Mouse (Mus musculus) spleen, postnatal 4 days (tissue): ENCODE measurements at regions not wholly inside any gene's neighbourhood (a gene's known extent, or its start where the extent isn't known, plus 50 kb on each side); places are given as distances from the start of the nearest gene placed in this dataset.

ENCODE experiments used
- DNase-seq, 2 experiments: peaks; one replicate each; pipeline ENCODE4 v3.0.0; 2022; ENCODE audit warnings: low spot score in 2 of 2

DNA sequence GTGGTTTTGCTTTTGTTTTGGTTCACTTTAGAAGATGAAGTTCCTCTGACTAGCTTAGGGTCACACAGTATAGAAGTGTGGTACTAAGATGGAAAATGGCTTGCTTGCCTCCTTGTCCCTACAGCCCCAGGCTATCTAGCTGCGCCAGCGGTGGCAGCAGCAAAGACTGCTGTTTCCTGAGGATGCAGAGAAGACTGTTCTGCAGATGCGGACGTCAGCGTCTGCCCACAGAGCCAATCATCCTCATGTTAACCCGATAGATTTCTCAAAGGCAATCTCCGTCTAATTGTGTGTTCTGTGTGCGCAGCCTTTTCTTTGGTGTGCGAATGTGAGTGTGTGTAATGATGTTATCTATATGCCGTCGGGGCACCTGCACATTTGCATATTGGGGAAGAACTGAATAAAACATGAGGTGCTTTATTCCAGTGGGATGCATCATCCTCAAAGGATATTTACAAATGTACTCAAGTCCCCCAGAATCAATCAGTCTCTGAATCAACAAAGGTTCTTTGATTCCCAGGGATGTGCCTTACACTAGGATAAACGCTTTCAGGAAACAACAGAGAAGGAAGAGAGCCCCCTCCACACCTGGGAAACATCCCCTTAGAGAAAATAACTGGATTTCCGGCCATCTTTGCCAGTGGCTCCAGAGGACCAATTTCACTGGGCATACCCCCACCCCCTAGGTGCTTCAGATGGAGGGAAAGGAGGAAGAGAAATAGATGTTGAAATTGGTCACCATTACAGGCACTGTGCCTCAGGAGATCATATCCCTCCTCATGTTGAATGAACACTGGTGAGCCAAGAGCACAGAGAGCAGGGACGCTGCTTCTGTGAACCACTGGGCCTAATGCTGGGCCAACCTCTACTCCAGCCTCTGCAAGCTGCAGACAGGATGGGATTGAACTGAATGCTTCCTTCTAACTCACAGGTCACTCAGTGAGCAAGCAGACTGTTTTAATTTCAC, 409.7 kb upstream of the Plxna2 start:
- no peak for DNase-seq

DNA sequence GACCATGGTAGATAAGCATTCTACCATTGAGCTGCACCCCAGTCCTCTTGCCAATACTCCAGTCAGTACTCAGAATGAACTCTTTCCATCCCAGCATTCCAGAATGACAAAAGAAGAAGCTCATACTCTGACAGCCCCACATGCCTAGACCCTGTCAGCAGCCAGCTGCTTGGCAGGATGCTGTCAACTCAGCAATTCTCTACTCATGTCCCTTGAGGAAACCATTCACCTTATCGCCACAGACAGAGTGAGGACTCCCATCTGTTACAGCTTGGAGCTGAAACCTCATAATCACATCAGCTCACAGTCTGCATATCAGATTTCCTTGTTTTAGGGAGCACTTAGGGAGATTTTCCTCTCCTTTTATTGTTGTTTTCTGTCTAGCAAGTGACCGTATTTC, 420.5 kb upstream of the Plxna2 start:
- DNase-seq = no peak

DNA sequence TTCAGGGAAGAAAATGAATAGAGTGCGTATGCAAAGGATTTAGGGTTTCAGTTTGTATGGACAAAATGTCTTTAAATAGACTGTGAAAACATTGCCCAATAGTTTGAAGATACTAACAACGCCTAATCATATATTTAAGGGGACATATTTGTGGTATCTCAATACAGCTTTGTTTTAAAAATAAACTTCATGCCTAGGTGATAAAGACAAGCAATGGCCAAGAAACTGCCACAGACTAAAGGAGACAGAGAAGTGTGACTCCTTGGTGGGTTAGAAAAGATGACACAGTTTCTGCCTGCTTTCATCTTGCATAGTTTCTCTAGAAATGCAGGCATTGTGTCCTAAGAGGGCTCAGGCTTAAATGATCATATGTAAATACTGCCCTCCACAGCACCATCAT, 435.7 kb upstream of the Plxna2 start:
- DNase-seq = no peak

DNA sequence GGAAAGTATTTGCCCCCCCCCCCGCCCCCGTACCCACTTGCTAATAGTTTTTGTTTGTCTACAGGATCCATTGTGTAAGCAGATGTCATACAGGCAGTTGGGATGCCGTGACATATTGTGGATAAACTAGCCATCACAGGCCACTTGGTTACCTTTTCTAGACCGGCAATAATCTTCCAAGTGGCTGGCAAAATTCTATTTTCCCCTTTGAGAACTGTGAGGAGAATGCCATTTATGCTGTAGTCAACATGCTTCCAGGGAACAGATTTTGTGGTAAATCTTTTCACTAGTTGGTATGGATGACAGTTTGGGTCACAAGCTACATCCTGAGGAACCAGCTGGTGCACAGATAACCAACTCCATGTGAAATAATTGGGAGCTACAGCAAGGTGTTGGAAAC, 456.5 kb upstream of the Plxna2 start:
- DNase-seq = no peak

DNA sequence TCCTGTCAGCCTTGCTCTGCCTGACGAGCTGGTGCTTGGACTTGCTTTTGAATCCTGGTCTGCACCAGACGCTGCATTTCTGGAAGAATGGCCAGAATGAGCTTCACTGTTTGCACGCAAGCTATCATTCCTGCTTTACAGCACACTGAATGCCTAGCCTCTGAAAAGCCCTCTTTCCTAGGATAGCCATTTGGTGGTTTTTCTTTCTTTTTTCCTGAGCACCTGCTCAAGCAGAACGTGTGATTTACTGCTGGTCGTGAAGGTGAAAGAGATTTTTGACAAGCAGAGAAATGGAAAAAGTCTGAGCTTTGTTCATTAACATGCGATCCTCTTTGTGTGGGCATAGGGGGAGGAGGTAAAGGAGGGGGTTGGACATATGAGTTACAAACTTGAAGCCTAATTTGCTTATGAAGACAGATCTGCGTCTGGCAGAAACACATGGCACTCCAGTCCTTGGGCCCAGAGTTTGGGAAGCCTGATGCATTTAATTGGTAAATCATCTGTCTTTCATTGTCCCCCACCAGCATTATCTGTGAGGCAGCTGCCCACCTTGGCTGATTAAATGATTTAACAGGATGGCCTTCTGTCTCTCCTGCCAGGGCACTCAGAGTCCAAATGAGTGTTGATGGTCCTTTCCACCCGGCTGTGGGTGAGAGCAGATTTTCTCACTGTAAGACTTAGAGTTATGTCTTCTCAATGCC, 457.1 kb upstream of the Plxna2 start:
- no peak for DNase-seq

DNA sequence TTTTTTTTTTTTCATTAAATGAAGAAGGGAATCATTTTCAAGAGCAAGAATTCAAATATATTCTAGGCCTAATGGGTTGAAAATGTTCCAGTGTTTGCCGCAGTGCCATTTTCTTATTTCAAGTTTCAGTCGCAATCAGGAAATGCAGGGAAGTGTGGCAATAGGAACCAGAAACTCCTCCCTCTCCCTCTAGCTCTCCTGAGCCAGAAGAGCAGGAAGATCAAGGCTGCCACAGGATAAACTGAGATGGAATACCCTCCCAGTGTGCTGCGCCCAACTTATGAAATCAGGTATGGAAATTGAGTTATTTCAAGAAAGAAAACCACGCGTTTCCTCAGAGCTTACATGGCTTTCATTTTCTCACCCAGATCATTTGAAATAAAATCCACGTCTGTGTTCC, 460.8 kb upstream of the Plxna2 start:
- DNase-seq = no peak

DNA sequence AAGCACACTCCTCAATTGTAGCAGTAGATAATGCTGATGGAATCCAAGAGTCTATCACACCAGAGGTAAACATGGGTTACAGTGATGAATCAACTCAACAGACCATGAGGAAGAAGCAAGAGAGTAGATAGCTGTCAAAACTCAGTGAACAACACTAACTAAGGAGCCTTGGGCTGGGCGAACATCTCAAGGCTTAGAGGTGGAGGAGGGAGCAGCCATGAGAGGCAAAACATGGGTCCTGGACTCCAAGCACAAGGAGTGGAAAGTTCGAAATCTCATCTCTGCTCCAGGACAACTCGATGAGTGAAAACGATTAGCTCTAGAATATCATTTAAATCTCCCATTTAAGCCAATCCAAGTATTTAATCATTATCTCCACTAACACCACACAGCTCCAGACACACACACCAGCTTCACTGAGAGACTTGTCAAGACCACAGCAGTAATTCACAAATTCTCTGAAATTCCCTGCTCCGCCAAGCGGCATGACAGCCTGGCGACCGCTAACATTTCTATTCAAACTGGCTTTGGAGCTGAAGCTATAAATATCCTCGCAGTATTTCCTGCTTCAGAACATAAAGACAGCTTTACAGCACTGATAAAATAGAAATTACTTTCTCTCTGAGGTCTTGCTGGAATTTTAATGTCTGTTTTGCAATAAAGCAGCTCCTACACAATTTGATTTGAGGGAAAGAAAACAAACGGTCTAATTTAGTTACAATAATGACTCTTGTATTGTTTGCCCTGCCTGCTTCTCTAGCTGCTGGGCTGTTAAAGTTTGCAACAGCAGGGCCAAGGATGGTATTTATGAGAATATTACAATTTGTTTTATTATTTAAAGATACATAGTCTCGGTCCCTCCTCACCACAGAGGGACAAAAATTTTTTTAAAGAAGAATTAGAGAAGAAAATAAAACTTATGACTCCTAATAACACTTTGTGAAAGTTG, 469.3 kb upstream of the Plxna2 start:
- no peak for DNase-seq

DNA sequence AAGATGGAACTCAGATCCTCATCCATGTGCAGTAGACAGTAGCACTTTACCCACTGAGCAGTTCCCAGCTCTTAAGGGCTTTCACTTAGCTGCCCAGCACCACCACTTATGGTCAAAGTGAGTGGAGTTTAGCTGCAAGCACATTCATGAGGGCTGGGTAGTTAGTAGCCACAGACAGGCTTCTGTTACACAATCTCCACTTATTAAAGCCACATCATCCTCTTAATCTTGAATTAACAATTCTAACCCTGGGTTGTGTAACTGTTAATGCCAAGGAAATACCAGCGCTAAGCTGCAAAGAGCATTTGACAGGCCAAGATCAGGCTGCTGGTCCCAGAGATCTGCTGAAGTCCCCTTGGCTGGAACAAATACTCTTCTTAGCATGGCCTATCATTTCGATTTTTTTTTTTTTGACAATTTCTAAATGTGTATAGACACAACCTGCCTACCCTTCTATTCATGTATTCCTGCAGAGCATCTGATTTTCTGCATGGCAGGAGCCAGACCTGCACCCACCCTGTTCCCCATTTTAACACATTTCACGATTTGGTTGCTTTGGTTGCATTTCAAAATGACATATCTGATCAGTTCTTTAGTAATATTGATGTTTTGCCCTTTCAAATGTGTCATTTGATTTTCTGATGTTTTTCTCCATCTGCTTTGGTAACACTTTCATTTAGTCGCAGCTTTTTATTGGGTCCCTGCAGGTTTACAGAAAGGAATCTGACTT, 500.2 kb upstream of the Plxna2 start:
- no peak for DNase-seq

DNA sequence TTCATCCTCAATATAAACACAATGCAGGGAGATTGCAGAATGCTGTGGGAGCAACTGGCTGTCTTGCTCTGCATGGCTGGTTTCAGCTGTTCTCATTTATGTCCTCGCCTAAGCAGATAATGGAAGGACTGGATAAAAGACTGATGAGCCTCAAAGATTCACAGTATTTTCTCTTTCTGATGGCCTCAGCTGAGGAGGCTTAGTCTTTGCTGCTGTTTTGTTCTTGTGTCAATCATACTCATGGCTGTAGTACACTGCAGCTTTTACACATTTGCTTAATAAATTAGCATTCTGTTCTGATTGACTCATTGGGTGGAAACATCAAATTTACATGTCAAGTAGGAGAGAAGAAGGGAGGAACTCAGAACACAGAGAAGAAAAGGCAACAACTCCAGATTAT, 503.6 kb upstream of the Plxna2 start:
- DNase-seq = no peak

DNA sequence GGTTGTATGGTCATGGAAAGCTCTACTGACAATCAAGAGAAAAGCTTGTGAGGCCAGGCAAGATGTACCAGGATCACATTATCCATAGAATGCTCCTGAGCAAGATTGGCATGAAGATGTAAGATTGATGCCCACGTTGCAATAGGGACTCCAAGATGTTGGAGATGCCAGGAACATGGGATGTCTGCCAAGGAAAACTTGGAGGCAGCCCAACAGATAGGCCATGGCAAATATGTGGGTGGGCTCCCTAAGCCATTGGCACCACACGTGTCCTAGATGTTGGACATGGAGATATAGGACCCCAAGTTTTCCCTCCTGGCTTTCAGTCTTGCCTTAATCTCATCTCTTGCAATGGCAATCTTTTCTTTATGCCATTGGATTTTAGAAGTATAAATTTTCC, 506.1 kb upstream of the Plxna2 start:
- DNase-seq = no peak

DNA sequence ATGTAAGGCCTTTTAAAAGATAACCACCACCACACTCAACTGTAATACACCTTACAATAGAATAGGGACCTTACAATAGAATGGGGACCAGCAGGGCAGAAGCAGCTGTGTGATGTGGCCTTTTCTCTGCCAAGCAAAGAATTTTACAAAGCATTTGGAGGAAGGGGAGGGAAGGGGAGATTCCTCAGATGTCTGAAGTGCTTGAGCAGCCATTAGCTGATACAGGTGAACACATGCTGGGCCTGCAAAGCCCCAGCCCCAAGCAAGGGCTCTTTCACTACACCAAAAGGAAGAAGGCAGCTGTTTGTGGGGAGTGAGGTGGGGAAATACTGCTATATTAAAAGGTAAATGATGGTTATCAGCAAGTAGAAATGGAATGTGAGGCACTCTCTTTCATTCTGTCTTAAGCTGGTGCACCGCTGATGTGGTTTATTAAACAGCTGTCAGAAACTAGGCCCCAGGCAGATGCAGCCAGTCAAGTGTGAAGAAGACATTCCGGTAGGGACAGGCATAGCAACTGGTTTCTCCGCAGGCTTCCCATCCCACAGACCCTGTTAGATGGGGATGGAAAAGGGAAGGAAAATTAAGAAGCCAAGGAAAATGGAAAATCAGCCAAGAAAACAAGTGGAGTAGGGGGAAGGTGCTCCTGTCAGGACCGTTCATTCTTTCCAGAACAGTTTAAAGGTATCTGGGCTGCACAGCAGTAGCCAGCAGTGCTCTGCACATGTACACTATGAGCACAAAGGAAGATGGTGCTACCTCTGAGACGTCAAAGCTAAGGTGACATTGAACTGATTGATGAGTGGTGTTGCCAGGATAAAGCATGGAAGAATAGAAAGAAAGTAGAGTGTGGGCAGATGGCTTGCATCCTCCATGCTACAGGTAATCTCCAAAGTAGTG, 508.6 kb upstream of the Plxna2 start:
- DNase-seq = no peak

DNA sequence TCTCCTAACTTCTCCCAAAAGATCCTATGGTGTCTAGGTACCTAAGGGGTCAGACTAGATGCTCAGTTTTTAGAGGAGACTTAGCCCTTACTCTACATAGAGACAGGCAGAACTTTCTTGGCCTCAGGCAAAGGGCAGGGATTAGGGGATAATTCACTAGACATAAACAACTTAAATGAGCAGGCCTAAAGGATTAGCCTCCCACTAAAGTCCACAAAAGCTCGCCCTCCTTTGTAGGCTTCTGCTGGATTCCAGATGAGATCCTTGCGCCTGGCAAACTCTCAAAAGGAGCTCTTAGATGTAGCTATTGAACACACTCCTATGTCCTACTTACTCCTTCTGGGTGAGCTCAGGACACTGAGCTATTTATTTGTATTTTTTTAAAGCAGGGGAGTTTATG, 509.9 kb upstream of the Plxna2 start:
- no peak for DNase-seq

DNA sequence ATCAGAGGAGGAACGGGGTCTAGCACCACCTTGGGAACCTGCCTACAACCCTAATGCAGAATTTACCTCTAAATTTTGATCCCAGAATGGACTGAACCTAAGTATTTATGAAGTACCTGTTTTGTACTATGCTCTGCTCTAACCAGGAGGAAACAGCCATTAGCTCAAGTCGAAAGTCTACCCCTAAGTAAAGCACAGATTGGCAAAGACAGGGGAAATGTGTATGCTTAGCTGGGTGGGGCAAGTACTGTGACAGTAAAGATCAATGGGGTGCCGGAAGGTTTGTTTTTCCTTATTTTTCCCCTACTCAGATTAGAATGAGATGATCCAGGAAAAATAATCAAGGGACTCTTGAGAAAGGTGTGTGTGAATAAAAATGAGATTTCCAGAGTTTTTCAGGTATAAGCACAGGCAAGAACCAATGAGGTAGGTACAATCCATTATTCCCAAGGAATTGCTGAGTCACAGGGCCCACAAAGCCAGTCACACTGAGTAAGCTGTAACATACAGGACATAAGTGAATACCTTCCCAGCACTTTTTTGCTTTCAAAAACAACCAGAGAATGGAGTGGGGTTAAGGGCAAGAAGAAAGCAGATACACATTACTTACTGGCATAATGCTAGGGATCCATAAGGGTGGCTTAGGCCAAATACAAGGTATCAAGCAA, 510.6 kb upstream of the Plxna2 start:
- no peak for DNase-seq

DNA sequence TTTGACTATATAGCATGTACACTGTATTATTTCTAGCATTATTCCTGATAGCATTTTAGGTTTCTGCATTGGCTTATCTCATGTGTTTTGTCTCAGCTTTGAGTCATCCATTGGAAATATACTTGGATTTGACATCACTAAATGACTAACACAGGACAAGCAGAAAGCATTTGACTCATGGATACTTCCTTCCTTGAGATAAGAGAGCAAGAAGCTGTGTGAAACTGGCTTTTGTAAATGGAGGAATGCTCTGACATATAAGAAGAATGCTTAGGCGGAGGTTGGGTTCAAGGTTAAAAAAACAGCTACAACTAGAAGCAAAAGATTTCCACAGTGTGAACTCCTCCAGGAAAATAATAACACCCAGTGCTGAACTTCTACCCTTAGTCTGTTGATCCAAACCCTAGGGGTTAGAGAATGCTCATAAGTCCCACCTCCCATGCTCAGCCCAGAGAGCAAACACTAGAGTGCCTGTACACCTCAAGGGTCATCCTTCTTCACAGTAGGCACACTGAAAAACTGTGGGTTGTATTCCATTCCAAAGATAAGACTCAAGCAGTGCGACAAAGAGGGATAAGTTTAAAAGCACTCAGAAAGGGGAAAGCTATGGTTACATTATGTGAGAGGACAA, 528.0 kb upstream of the Plxna2 start:
- DNase-seq = no peak

DNA sequence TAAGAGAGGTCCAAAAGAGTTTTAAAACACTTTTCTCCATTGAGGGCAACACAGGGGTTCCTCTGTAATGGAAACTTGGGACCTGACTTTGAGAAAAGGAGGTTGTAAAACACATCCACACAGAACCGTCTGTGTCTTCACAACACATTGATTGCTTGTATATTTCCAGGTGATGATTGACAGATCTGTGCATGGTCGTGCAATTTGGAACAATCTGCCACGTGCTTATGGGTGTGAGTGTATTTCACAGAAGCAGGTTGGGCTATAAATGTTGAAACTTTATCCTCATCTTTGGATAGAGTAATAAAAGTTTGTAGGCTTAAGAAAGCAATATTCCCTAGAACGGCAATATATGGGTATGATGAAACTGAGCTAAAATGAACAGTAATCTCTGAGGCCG, 559.5 kb upstream of the Plxna2 start:
- DNase-seq = no peak

DNA sequence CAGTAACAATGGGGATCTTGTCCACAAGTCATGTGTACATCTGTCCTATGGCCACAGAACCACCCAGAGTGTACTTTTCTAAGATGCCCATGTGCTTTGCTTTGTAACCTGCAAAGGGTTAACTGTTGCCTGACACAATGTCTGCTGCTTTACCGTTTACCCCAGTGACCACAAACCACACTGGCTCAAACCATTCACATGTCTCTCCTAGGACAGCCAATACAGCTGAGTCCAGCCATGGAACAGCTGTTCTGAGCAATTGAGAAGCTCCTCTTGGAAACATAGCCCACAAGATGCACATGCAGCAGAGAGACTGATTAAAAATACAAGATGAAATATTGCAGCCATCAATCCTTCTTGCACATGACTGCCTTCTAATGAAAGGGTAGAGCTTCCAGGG, 561.5 kb upstream of the Plxna2 start:
- no peak for DNase-seq

DNA sequence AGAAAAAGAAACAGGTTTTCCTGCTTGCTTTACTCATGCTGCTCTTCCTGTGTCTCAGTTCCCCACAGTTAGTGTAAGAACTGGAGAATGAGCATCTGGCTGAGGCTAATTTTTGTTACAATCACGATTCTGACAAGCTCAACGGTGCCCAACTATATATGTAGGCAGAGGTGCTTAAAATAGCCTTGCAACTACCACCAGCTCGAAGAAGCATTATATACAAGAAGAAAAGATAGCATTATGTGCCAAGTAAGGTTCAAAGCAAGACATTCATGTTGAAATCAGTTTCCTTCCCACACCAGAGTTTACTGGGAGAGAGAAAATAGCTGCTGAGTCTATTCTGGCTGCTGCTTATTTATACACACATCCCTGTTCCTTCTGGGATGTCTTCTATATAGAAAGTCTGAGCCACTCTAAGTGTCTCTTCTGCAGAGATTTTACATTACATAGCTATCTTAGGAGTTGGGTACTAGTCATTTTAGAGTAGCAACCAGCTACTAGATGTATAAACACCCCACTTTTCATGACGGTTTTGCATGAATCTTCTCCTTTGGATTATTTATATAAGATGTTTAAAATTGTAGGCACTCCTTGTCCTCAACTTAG, 568.2 kb upstream of the Plxna2 start:
- DNase-seq = no peak

DNA sequence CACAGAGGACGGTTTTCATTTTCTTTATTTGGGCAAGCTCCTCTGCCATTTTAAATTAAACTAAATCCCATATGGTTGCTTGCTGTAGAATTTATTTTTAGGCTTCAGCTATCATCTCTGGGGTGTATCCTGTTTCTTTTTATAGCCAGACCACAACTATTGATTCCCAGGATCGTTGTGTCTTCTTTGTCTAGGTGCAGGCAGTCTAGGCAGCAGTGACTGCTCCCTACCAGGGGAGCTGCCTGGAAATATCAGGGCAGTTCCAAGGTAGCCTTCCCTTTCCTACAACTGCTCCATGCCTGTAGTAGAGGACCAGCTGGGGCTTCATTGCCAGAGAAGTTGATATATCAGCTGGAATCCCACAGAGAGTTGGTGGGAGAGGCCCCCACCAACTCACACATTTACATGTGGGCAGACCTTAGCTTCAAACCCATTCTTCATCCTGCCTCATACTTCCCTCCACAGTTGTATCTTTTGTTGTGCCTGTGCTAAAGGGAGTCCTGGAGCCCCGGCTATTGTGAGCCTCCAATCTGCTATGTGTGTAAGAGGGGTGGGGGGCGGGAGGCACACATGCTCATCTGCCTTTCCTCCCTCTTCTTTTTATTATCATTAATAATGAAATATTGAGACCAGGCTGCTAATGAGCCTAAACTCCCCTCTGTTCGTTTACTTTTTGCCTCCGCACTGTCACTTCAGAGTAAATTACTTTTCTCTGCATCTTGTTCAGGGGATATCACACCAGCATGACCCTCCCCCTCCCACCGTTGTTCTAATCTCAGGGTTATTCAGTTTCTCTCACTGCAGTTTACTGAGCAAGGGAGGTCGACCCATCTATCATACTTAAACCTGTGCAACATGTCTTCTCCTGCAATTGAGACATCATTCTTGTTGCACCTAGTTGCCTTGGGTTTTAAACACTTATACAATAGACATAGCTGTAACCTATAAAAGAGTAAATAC, 576.3 kb upstream of the Plxna2 start:
- no peak for DNase-seq
